Mouse (Mus musculus): ENCODE data around the gene Syk. TPM values are rescaled to one million over a fixed set of nuclear protein-coding genes. Genes with fewer than 3 reads are reported as not detected.
A peak's percentile ranks its signal among the peaks of the same experiment; 100 is the strongest.

Syk gene
- polyA plus RNA-seq, 1 experiment from 2014 or later, result 3.8 TPM

DNA sequence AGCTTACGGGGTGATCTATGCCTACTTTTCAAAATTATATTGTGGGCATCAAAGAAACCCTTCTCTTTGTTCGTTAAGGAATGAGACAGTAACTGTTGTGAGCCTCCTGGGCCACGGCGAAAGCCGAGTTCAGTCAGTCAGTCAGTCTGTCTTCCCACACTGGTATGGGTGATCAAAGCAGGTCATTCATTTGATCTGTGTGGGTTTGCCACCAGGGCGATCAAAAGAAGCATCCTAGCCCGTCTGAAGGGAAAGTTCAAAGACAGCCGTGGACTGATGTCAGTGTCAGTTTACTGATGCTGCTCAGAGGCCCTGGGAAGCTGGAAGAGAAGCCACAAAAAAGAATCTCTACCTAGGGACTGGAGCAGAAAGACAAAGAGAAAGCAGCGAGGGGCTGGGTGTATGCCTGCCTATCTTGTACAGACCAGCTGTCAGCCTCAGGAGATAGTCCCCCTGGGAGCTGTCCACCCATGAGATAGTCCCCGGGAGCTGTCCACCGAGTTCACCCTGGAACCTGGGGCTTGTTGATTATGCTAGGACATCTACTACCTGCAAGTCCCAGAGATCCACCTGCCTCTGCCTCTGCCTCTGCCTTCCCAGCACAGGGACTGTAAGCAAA lies 34.2 kb downstream of the Syk start:
- Histone ChIP-seq H3K9ac (ENCODE audit: low read length) (no peak overlapping the region), H3K9me3 (ENCODE audit: control insufficient read depth, low read length) (no peaks in the 10 kb centered on the region), H3K4me1 (ENCODE audit: control insufficient read depth, insufficient read depth, low read length) (no peaks in the 10 kb centered on the region), H3K27ac (ENCODE audit: low read depth, low read length) (no peak overlapping the region), H3K36me3 (ENCODE audit: control insufficient read depth, insufficient read depth, low read length) (no peaks in the 10 kb centered on the region), H3K4me3 (ENCODE audit: low read depth, low read length) (no peak overlapping the region), H3K27me3 (ENCODE audit: control insufficient read depth, insufficient read depth, low read length) (no peaks in the 10 kb centered on the region), H3K4me2 (ENCODE audit: low read depth) (no peak overlapping the region)
- ATAC-seq (ENCODE audit: insufficient read depth, low FRiP score, low TSS enrichment) (no peak), DNase-seq (ENCODE audit: low spot score) (no peak)
- WGBS, result 71% methylated on average over 11 of the region's 11 CpGs

DNA sequence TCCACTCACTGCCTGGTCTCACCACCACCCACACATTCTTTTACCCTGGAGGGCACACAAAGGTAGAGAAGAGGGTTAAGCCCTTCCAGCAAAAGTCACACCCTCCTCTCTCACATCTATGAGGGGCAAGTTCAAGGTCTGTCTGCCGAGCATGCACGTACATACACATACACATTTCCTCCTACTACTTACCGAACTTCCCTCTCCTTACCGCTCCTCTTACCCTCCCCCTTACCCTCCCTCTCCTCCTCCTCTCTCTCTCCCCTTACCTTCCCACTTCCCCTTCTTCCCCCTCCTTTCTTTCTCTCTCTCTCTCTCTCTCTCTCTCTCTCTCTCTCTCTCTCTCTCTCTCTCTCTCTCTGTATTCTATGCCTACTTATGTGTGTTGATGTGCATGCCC lies 35.6 kb downstream of the Syk start:
- ATAC-seq (ENCODE audit: insufficient read depth, low FRiP score, low TSS enrichment), result no peak
- WGBS, result 87% methylated on average over 4 of the region's 4 CpGs
- Histone ChIP-seq H3K4me1 (ENCODE audit: control insufficient read depth, insufficient read depth, low read length) (no peaks in the 10 kb centered on the region), H3K4me3 (ENCODE audit: low read depth, low read length) (no peak overlapping the region), H3K9ac (ENCODE audit: low read length) (no peak overlapping the region), H3K27ac (ENCODE audit: low read depth, low read length) (no peak overlapping the region), H3K36me3 (ENCODE audit: control insufficient read depth, insufficient read depth, low read length) (no peaks in the 10 kb centered on the region), H3K9me3 (ENCODE audit: control insufficient read depth, low read length) (no peaks in the 10 kb centered on the region), H3K27me3 (ENCODE audit: control insufficient read depth, insufficient read depth, low read length) (no peaks in the 10 kb centered on the region), H3K4me2 (ENCODE audit: low read depth) (no peak overlapping the region)
- DNase-seq (ENCODE audit: low spot score), result no peak

- Histone ChIP-seq H3K4me1 (ENCODE audit: control insufficient read depth, insufficient read depth, low read length) (no peaks in the 10 kb centered on the region), H3K27me3 (ENCODE audit: control insufficient read depth, insufficient read depth, low read length) (no peaks in the 10 kb centered on the region), H3K9ac (ENCODE audit: low read length) (no peak overlapping the region), H3K4me3 (ENCODE audit: low read depth, low read length) (no peak overlapping the region), H3K4me2 (ENCODE audit: low read depth) (no peak overlapping the region), H3K9me3 (ENCODE audit: control insufficient read depth, low read length) (no peaks in the 10 kb centered on the region), H3K36me3 (ENCODE audit: control insufficient read depth, insufficient read depth, low read length) (no peaks in the 10 kb centered on the region), H3K27ac (ENCODE audit: low read depth, low read length) (no peak overlapping the region)
- ATAC-seq (ENCODE audit: insufficient read depth, low FRiP score, low TSS enrichment) (no peak), DNase-seq (ENCODE audit: low spot score) (no peak)
- 83% methylated on average over 5 of the region's 5 CpGs for WGBS
These were observed 36.5 kb downstream of the Syk start for GRCm38 (mm10) chr13:52619482-52619881.

- DNase-seq (ENCODE audit: low spot score) (peak; percentile 75), ATAC-seq (ENCODE audit: insufficient read depth, low FRiP score, low TSS enrichment) (no peak)
- no peak overlapping the region for H3K9ac ChIP-seq (ENCODE audit: low read length)
- no peaks in the 10 kb centered on the region for H3K4me1 ChIP-seq (ENCODE audit: control insufficient read depth, insufficient read depth, low read length)
- H3K9me3 ChIP-seq (ENCODE audit: control insufficient read depth, low read length), result no peaks in the 10 kb centered on the region
- WGBS, result 67% methylated on average over 4 of the region's 4 CpGs
- no peak overlapping the region for H3K4me2 ChIP-seq (ENCODE audit: low read depth)
- H3K27ac ChIP-seq (ENCODE audit: low read depth, low read length), result no peak overlapping the region
- H3K27me3 ChIP-seq (ENCODE audit: control insufficient read depth, insufficient read depth, low read length), result no peaks in the 10 kb centered on the region
- no peaks in the 10 kb centered on the region for H3K36me3 ChIP-seq (ENCODE audit: control insufficient read depth, insufficient read depth, low read length)
- no peak overlapping the region for H3K4me3 ChIP-seq (ENCODE audit: low read depth, low read length)
These were observed 41.1 kb downstream of the Syk start for GRCm38 (mm10) chr13:52624038-52624437.

- ATAC-seq (ENCODE audit: insufficient read depth, low FRiP score, low TSS enrichment) (no peak), DNase-seq (ENCODE audit: low spot score) (peak; percentile 68)
- WGBS, result 40% methylated on average over 9 of the region's 9 CpGs
- no peak overlapping the region for H3K9ac ChIP-seq (ENCODE audit: low read length)
- H3K9me3 ChIP-seq (ENCODE audit: control insufficient read depth, low read length), result no peaks in the 10 kb centered on the region
- no peaks in the 10 kb centered on the region for H3K4me1 ChIP-seq (ENCODE audit: control insufficient read depth, insufficient read depth, low read length)
- H3K27me3 ChIP-seq (ENCODE audit: control insufficient read depth, insufficient read depth, low read length), result no peaks in the 10 kb centered on the region
- no peak overlapping the region for H3K27ac ChIP-seq (ENCODE audit: low read depth, low read length)
- no peak overlapping the region for H3K4me2 ChIP-seq (ENCODE audit: low read depth)
- H3K4me3 ChIP-seq (ENCODE audit: low read depth, low read length), result no peak overlapping the region
- no peaks in the 10 kb centered on the region for H3K36me3 ChIP-seq (ENCODE audit: control insufficient read depth, insufficient read depth, low read length)
These were observed 45.6 kb downstream of the Syk start for GRCm38 (mm10) chr13:52628602-52629001.

DNA sequence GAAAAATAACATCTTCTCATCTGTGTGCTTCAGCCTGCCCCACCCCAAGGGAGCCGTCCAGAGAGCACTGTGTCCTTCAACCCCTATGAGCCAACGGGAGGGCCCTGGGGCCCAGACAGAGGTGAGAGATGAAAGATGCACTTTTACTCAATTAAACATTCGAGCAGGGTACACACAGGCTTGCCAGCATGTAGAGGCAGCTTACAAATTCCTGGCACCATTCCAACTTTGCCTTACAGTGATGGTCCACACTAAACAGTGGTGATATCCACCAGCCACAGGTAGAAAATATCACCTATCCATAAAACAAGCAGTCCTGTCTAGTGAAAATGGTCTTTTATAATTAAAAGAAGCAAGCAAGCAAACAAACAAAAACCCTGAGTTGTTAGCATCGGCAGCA lies 48.7 kb downstream of the Syk start:
- Histone ChIP-seq H3K9ac (ENCODE audit: low read length) (no peak overlapping the region), H3K4me3 (ENCODE audit: low read depth, low read length) (no peak overlapping the region), H3K27me3 (ENCODE audit: control insufficient read depth, insufficient read depth, low read length) (no peaks in the 10 kb centered on the region), H3K9me3 (ENCODE audit: control insufficient read depth, low read length) (no peaks in the 10 kb centered on the region), H3K4me2 (ENCODE audit: low read depth) (no peak overlapping the region), H3K4me1 (ENCODE audit: control insufficient read depth, insufficient read depth, low read length) (no peaks in the 10 kb centered on the region), H3K36me3 (ENCODE audit: control insufficient read depth, insufficient read depth, low read length) (no peaks in the 10 kb centered on the region), H3K27ac (ENCODE audit: low read depth, low read length) (no peak overlapping the region)
- DNase-seq (ENCODE audit: low spot score) (no peak), ATAC-seq (ENCODE audit: insufficient read depth, low FRiP score, low TSS enrichment) (no peak)
- WGBS, result 77% methylated on average over 4 of the region's 4 CpGs

GRCm38 (mm10) chr13:52635484-52635883 lies 52.5 kb downstream of the Syk start:
- H3K36me3 ChIP-seq (ENCODE audit: control insufficient read depth, insufficient read depth, low read length), result no peaks in the 10 kb centered on the region
- H3K4me2 ChIP-seq (ENCODE audit: low read depth), result no peak overlapping the region
- no peaks in the 10 kb centered on the region for H3K27me3 ChIP-seq (ENCODE audit: control insufficient read depth, insufficient read depth, low read length)
- 91% methylated on average over 3 of the region's 3 CpGs for WGBS
- DNase-seq (ENCODE audit: low spot score) (no peak), ATAC-seq (ENCODE audit: insufficient read depth, low FRiP score, low TSS enrichment) (no peak)
- no peaks in the 10 kb centered on the region for H3K4me1 ChIP-seq (ENCODE audit: control insufficient read depth, insufficient read depth, low read length)
- no peaks in the 10 kb centered on the region for H3K9me3 ChIP-seq (ENCODE audit: control insufficient read depth, low read length)
- H3K4me3 ChIP-seq (ENCODE audit: low read depth, low read length), result no peak overlapping the region
- H3K27ac ChIP-seq (ENCODE audit: low read depth, low read length), result no peak overlapping the region
- no peak overlapping the region for H3K9ac ChIP-seq (ENCODE audit: low read length)

DNA sequence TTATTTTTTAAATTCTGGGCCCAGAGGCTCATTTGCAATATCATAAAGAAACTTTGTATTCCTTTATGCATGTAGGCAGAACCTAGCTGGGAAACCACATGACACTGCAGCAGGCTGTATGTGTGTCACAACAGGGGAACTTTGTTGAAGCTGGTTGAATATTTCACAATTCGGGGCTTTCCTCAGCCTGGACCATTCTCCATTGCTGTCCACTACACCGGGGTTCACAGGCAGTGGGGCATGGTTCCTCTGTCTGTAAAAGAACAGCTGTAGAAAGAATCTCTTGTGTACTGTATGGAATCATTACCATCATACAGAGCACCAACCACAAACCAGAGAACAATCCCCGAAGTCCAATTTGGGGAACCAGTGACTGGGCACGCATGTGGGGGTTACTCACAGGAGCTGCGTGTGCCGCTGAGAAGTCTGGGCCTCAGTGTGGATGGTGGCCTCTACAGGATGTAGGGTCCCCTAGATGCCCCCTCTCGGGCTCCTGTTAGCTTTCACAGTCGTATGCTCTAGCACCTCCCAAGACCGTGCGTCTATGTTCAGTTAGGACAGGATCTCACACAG lies 53.3 kb downstream of the Syk start:
- ATAC-seq (ENCODE audit: insufficient read depth, low FRiP score, low TSS enrichment), result no peak
- 93% methylated on average over 10 of the region's 10 CpGs for WGBS
- no peak overlapping the region for H3K4me2 ChIP-seq (ENCODE audit: low read depth)

GRCm38 (mm10) chr13:52646566-52646965 lies 63.6 kb downstream of the Syk start:
- H3K4me2 ChIP-seq (ENCODE audit: low read depth), result no peak overlapping the region
- H3K9ac ChIP-seq (ENCODE audit: low read length), result no peak overlapping the region
- no peak overlapping the region for H3K27ac ChIP-seq (ENCODE audit: low read depth, low read length)
- WGBS, result 67% methylated on average over 3 of the region's 3 CpGs
- no peaks in the 10 kb centered on the region for H3K36me3 ChIP-seq (ENCODE audit: control insufficient read depth, insufficient read depth, low read length)
- no peak for ATAC-seq (ENCODE audit: insufficient read depth, low FRiP score, low TSS enrichment)
- H3K4me3 ChIP-seq (ENCODE audit: low read depth, low read length), result no peak overlapping the region
- no peak for DNase-seq (ENCODE audit: low spot score)
- H3K4me1 ChIP-seq (ENCODE audit: control insufficient read depth, insufficient read depth, low read length), result peaks cover 4% of the 10 kb centered on the region; the same call in 1 of the 2 replicates
- H3K9me3 ChIP-seq (ENCODE audit: control insufficient read depth, low read length), result no peaks in the 10 kb centered on the region
- no peaks in the 10 kb centered on the region for H3K27me3 ChIP-seq (ENCODE audit: control insufficient read depth, insufficient read depth, low read length)

More for the DNA sequence above, 53.3 kb downstream of the Syk start:
- H3K36me3 ChIP-seq (ENCODE audit: control insufficient read depth, insufficient read depth, low read length), result no peaks in the 10 kb centered on the region
- H3K9ac ChIP-seq (ENCODE audit: low read length), result no peak overlapping the region
- no peak for DNase-seq (ENCODE audit: low spot score)
- H3K27ac ChIP-seq (ENCODE audit: low read depth, low read length), result no peak overlapping the region
- H3K9me3 ChIP-seq (ENCODE audit: control insufficient read depth, low read length), result no peaks in the 10 kb centered on the region
- H3K4me1 ChIP-seq (ENCODE audit: control insufficient read depth, insufficient read depth, low read length), result no peaks in the 10 kb centered on the region
- no peak overlapping the region for H3K4me3 ChIP-seq (ENCODE audit: low read depth, low read length)
- H3K27me3 ChIP-seq (ENCODE audit: control insufficient read depth, insufficient read depth, low read length), result no peaks in the 10 kb centered on the region

Data from neural tube, embryonic 11.5 days (tissue).